Mouse (Mus musculus) inflammation-experienced regulatory T-cells (primary cell): ENCODE data around the gene Tead3. TPM values are rescaled to one million over a fixed set of nuclear protein-coding genes. Genes with fewer than 3 reads are reported as not detected.

Experiments
- polyA plus RNA-seq, 2 experiments: library from polyadenylated mRNA; unstranded; fragments of 100-300 nt; shearing (Covaris generic); gene quantifications; one replicate each; pipeline ENCODE4 v1.2.1; 2017

Tead3 gene
- polyA plus RNA-seq = under 1 TPM; 0.25 to 0.53 TPM

GRCm38 (mm10) chr17:28350466-28351352 lies at the start of gene Tead3:
Gene Tead3 (minus strand): TSS chr17:28350817.

GRCm38 (mm10) chr17:28365122-28365521 lies 14.5 kb upstream of the Tead3 start, which contains the start of gene Tulp1:
Gene Tulp1 (minus strand): TSS chr17:28365222.

GRCm38 (mm10) chr17:28328366-28328928 lies 22.2 kb downstream of the Tead3 start, which contains the start of gene Rpl10a:
Gene Rpl10a (plus strand): TSS chr17:28328471.

GRCm38 (mm10) chr17:28313212-28313879 lies 37.3 kb downstream of the Tead3 start, which contains the start of gene Fance:
Gene Fance (plus strand): TSS chr17:28313519.

Other genes starting within 250 kb of the Tead3 start
- under 1 TPM in 1 of 2 experiments, not detected in 1; 0.51 TPM for gene Scube3, start 208.7 kb downstream of the Tead3 start, polyA plus RNA-seq
- 10 to 100 TPM; 11.8 to 15.3 TPM for gene Zfp523, start 173.7 kb downstream of the Tead3 start, polyA plus RNA-seq
- gene Def6, start 143.0 kb downstream of the Tead3 start, polyA plus RNA-seq = 100 to 1,000 TPM; 176 to 238 TPM
- gene Ppard, start 118.1 kb downstream of the Tead3 start, polyA plus RNA-seq = 1 to 10 TPM; 2.0 to 2.3 TPM
- gene Fance, start 37.3 kb downstream of the Tead3 start, polyA plus RNA-seq = 10 to 100 TPM; 30.2 to 33.6 TPM
- gene Rpl10a, start 22.3 kb downstream of the Tead3 start, polyA plus RNA-seq = 100 to 1,000 TPM; 295 TPM
- 1 to 10 TPM in 1 of 2 experiments, under 1 TPM in 1; 0.40 to 1.8 TPM for gene Tulp1, start 14.4 kb upstream of the Tead3 start, polyA plus RNA-seq
- gene Fkbp5, start 166.7 kb upstream of the Tead3 start, polyA plus RNA-seq = 100 to 1,000 TPM; 104 TPM
- 1 to 10 TPM in 1 of 2 experiments, under 1 TPM in 1; 0.12 to 1.2 TPM for gene Armc12, start 180.0 kb upstream of the Tead3 start, polyA plus RNA-seq
- gene Clpsl2, start 198.6 kb upstream of the Tead3 start, polyA plus RNA-seq = not detected
- gene Clps, start 209.9 kb upstream of the Tead3 start, polyA plus RNA-seq = not detected
- gene Lhfpl5, start 224.8 kb upstream of the Tead3 start, polyA plus RNA-seq = 1 to 10 TPM in 1 of 2 experiments, under 1 TPM in 1; 0.86 to 1.8 TPM